In genomic region chr7:81828681-81829378, GRCm38 (mm10) we compare ENCODE assay signal across 8 mouse cellular contexts. TPM values are rescaled to one million over a fixed set of nuclear protein-coding genes. Genes with fewer than 3 reads are reported as not detected.
DNase-seq lines count a peak whose midpoint lies in the region; ATAC-seq lines count a peak whose summit lies in the region.

No protein-coding gene starts in this region.

- peak overlapping the region; percentile 82 for H3K4me2 ChIP-seq in midbrain, embryonic 13.5 days (replicated peaks)

- peak; percentile 14; the same call in 1 of the 2 replicates for ATAC-seq in common myeloid progenitor, adult 5-6 weeks (replicated peaks; ENCODE audit: low read depth, poor library complexity, severe bottlenecking)
- peak; percentile 27 for ATAC-seq in inflammation-experienced regulatory T-cells, adult 6 months
- peak; percentile 83 for ATAC-seq in midbrain, embryonic 13.5 days

- under 1% methylated on average over 91 of the region's 91 CpGs for WGBS in limb, embryonic 10.5 days
- WGBS in midbrain, embryonic 13.5 days, result under 1% methylated on average over 71 of the region's 91 CpGs

- no peaks in the 10 kb centered on the region for H3K27me3 ChIP-seq in limb, embryonic 10.5 days (ENCODE audit: low read depth, poor library complexity, severe bottlenecking)
- no peaks in the 10 kb centered on the region for H3K27me3 ChIP-seq in midbrain, embryonic 13.5 days

- peak overlapping the region; percentile 94 for H3K27ac ChIP-seq in limb, embryonic 10.5 days
- peak overlapping the region; percentile 97 for H3K27ac ChIP-seq in midbrain, embryonic 13.5 days

- peaks cover 36% of the 10 kb centered on the region for H3K4me1 ChIP-seq in limb, embryonic 10.5 days
- H3K4me1 ChIP-seq in midbrain, embryonic 13.5 days (replicated peaks), result peaks cover 44% of the 10 kb centered on the region

- peak overlapping the region; percentile 79 for H3K4me3 ChIP-seq in limb, embryonic 10.5 days
- H3K4me3 ChIP-seq in midbrain, embryonic 13.5 days (replicated peaks), result peak overlapping the region; percentile 84

- H3K9ac ChIP-seq in midbrain, embryonic 13.5 days (replicated peaks), result peak overlapping the region; percentile 90

- no peaks in the 10 kb centered on the region for H3K36me3 ChIP-seq in limb, embryonic 10.5 days
- no peaks in the 10 kb centered on the region for H3K36me3 ChIP-seq in midbrain, embryonic 13.5 days

- DNase-seq in layer of hippocampus, adult 11-12 months (ENCODE audit: low spot score), result peak; percentile 42
- no peak for DNase-seq in layer of hippocampus, adult 9-10 months (ENCODE audit: low spot score)
- DNase-seq in gastrocnemius, postnatal 25 days, result peak; percentile 55
- DNase-seq in limb, embryonic 10.5 days (ENCODE audit: low spot score), result peak; percentile 72
- DNase-seq in spleen, adult 12 weeks (ENCODE audit: low spot score), result peak; percentile 36

- no peaks in the 10 kb centered on the region for H3K9me3 ChIP-seq in limb, embryonic 10.5 days (replicated peaks)
- H3K9me3 ChIP-seq in midbrain, embryonic 13.5 days, result no peaks in the 10 kb centered on the region

RNA-seq across cellular contexts. Expression of gene Btbd1, which starts 0.4 kb away (rescaled TPM):
- 99.7 and 120 TPM in 2 replicates for total RNA-seq in common myeloid progenitor, adult 5-6 weeks (2017)
- 100 to 1,000 TPM; 147 to 165 TPM for total RNA-seq in gastrocnemius, postnatal 25 days (2021)
- 10 to 100 TPM; 13.9 to 23.0 (median 16.8) TPM for polyA plus RNA-seq in inflammation-experienced regulatory T-cells, adult 6 months (2017; shearing (Covaris generic))
- polyA plus RNA-seq in limb, embryonic 10.5 days (2016; fragmentation: Nextera tagmentation; extraction: Ambion mirVana), result 58.5 and 59.4 TPM in 2 replicates
- polyA plus RNA-seq in midbrain, embryonic 13.5 days (2015; fragmentation: Nextera tagmentation; extraction: Ambion mirVana), result 90.1 and 93.6 TPM in 2 replicates

RNA-seq across cellular contexts. Expression of gene Gm10160, which starts 26.8 kb away (rescaled TPM):
- total RNA-seq in common myeloid progenitor, adult 5-6 weeks (2017), result not detected in 2 replicates
- not detected for total RNA-seq in gastrocnemius, postnatal 25 days (2021)
- polyA plus RNA-seq in inflammation-experienced regulatory T-cells, adult 6 months (2017; shearing (Covaris generic)), result not detected
- not detected in 2 replicates for polyA plus RNA-seq in limb, embryonic 10.5 days (2016; fragmentation: Nextera tagmentation; extraction: Ambion mirVana)
- polyA plus RNA-seq in midbrain, embryonic 13.5 days (2015; fragmentation: Nextera tagmentation; extraction: Ambion mirVana), result not detected in 2 replicates

RNA-seq across cellular contexts. Expression of gene Tm6sf1, which starts 30.0 kb away (rescaled TPM):
- 122 and 127 TPM in 2 replicates for total RNA-seq in common myeloid progenitor, adult 5-6 weeks (2017)
- total RNA-seq in gastrocnemius, postnatal 25 days (2021), result 10 to 100 TPM; 23.5 to 30.1 TPM
- polyA plus RNA-seq in inflammation-experienced regulatory T-cells, adult 6 months (2017; shearing (Covaris generic)), result 10 to 100 TPM in 2 of 3 experiments, 1 to 10 TPM in 1; 5.4 to 14.7 (median 10.2) TPM
- 9.2 and 9.9 TPM in 2 replicates for polyA plus RNA-seq in limb, embryonic 10.5 days (2016; fragmentation: Nextera tagmentation; extraction: Ambion mirVana)
- 8.1 and 9.8 TPM in 2 replicates for polyA plus RNA-seq in midbrain, embryonic 13.5 days (2015; fragmentation: Nextera tagmentation; extraction: Ambion mirVana)

RNA-seq across cellular contexts. Expression of gene 3110040N11Rik, which starts 39.6 kb away (rescaled TPM):
- 79.2 and 93.8 TPM in 2 replicates for total RNA-seq in common myeloid progenitor, adult 5-6 weeks (2017)
- total RNA-seq in gastrocnemius, postnatal 25 days (2021), result 10 to 100 TPM; 13.3 to 16.9 TPM
- 10 to 100 TPM; 62.7 to 70.5 (median 68.8) TPM for polyA plus RNA-seq in inflammation-experienced regulatory T-cells, adult 6 months (2017; shearing (Covaris generic))
- 50.7 and 53.3 TPM in 2 replicates for polyA plus RNA-seq in limb, embryonic 10.5 days (2016; fragmentation: Nextera tagmentation; extraction: Ambion mirVana)
- polyA plus RNA-seq in midbrain, embryonic 13.5 days (2015; fragmentation: Nextera tagmentation; extraction: Ambion mirVana), result 51.3 and 55.1 TPM in 2 replicates

Comparison
In these comparisons a context has a peak if more than half of its experiments do, and no peak if none do; other contexts are left out.
1. ATAC-seq: peak in every context shown above with its lines; median percentile 83 in midbrain, embryonic 13.5 days; 27 in inflammation-experienced regulatory T-cells, adult 6 months; 14 in common myeloid progenitor, adult 5-6 weeks.